Comparison of ENCODE assay signal across 8 mouse cellular contexts in the genomic region with DNA sequence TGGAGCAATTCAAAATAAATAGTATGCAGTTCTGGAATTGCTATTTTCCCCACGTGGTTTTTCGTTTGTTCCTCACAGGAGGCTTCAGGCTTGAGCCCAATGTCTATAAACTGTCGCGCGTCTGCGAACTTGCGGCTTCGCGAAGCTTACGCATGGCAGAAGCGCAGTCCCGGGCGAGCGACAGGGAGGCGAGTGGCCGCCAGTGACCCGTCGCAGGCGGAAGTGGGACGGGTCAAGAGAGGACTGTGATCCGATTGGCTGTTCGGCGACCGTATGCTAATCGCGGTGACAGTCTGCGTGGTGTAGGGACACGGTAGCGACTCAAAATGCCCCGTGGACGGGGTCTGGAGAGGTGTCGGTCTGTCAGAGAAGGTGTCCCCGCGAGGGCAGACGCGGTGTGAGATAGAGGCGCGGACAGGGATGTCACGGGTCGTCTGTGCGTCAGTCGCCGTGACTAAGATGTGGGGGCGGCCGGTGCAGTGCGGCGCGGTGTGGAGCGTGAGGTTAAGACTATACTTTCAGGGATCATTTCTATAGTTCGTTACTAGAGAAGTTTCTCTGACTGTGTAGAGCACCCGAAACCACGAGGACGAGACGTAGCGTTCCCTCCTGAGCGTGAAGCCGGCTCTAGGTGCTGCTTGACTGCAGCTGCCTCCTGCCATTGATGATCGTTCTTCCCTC. TPM values are rescaled to one million over a fixed set of nuclear protein-coding genes. Genes with fewer than 3 reads are reported as not detected.
DNase-seq lines count a peak whose midpoint lies in the region; ATAC-seq and TF ChIP-seq lines count a peak whose summit lies in the region.
"Not testable (repeated sequence)": the region's sequence is repeated elsewhere in the genome, so short reads cannot be mapped to it uniquely, and the experiment has no call there.

No protein-coding gene starts in this region.

- not testable (repeated sequence) for H3K27ac ChIP-seq in cortical plate, adult 2 months (ENCODE audit: insufficient read depth, low read length); hindbrain, embryonic 16.5 days (ENCODE audit: low read depth, low read length)
- H3K27ac ChIP-seq in gastrocnemius, adult 2 months = peak overlapping the region; percentile 88

- intact Hi-C loops in gastrocnemius, adult 2 months (cut with DNase I) = loop anchor here (5.0 kb wide), 1 partner anchor 35 kb away; no protein-coding TSS in a partner anchor

- TF ChIP-seq POLR2A in cortical plate, adult 2 months (IDR thresholded peaks at IDR 0.05; ENCODE audit: extremely low read depth, insufficient read depth, low read length) = not testable (repeated sequence)

- not testable (repeated sequence) for H3K36me3 ChIP-seq in hindbrain, embryonic 16.5 days (ENCODE audit: control insufficient read depth, insufficient read depth, low read length)

- WGBS in hindbrain, embryonic 16.5 days = under 1% methylated on average over 20 of the region's 58 CpGs

- not testable (repeated sequence) for H3K9me3 ChIP-seq in hindbrain, embryonic 16.5 days (ENCODE audit: control insufficient read depth, low read length)

- peak; percentile 99 for ATAC-seq in hindbrain, embryonic 16.5 days

- H3K4me2 ChIP-seq in hindbrain, embryonic 16.5 days (ENCODE audit: low read length) = peak overlapping the region; percentile 55

- H3K27me3 ChIP-seq in hindbrain, embryonic 16.5 days (replicated peaks; ENCODE audit: control insufficient read depth, insufficient read depth, low read length) = not testable (repeated sequence)

- peak overlapping the region; percentile 22 for H3K4me3 ChIP-seq in cortical plate, adult 2 months (ENCODE audit: insufficient read depth, low read length)
- peak overlapping the region; percentile 66 for H3K4me3 ChIP-seq in gastrocnemius, adult 2 months
- peak overlapping the region; percentile 37 for H3K4me3 ChIP-seq in hindbrain, embryonic 16.5 days (ENCODE audit: low read length)

- not testable (repeated sequence) for H3K4me1 ChIP-seq in cortical plate, adult 2 months (ENCODE audit: control insufficient read depth, insufficient read depth, low read length); hindbrain, embryonic 16.5 days (ENCODE audit: control insufficient read depth, insufficient read depth, low read depth, low read length)

- peak; percentile 63 for DNase-seq in R1 (ENCODE audit: low read depth, low spot score)
- peak; percentile 94 for DNase-seq in gastrocnemius, adult 2 months
- DNase-seq in left cerebral cortex, adult 18-20 months (ENCODE audit: low spot score in 2 of 2) = peak; percentile 70 to 77
- peak; percentile 88 to 94 for DNase-seq in lung, postnatal 4 days
- peak; percentile 59 for DNase-seq in retina, postnatal 7 days (ENCODE audit: low read depth, low spot score)
- DNase-seq in thymus, postnatal 4 days = peak; percentile 76

- not testable (repeated sequence) for TF ChIP-seq CTCF in cortical plate, adult 2 months (IDR thresholded peaks at IDR 0.05; ENCODE audit: extremely low read depth, insufficient read depth, low read length); gastrocnemius, adult 2 months (IDR thresholded peaks at IDR 0.05)

- H3K9ac ChIP-seq in hindbrain, embryonic 16.5 days (ENCODE audit: low read depth, low read length) = peak overlapping the region; percentile 56

RNA-seq across cellular contexts. Expression of a gene that starts 57.1 kb away (rescaled TPM):
- polyA plus RNA-seq in cortical plate, adult 2 months (2012; rRNA removed) = 0.26 and 0.48 TPM in 2 replicates
- not detected for total RNA-seq in gastrocnemius, adult 2 months (2021)
- polyA plus RNA-seq in hindbrain, embryonic 16.5 days (2015; fragmentation: Nextera tagmentation; extraction: Ambion mirVana) = 1.7 and 1.9 TPM in 2 replicates
- total RNA-seq in left cerebral cortex, adult 18-20 months (2021) = under 1 TPM; 0.14 to 0.30 TPM

RNA-seq across cellular contexts. Expression of a gene that starts 57.2 kb away (rescaled TPM):
- polyA plus RNA-seq in cortical plate, adult 2 months (2012; rRNA removed) = 3.0 and 3.3 TPM in 2 replicates
- total RNA-seq in gastrocnemius, adult 2 months (2021) = under 1 TPM; 0.26 to 0.45 TPM
- polyA plus RNA-seq in hindbrain, embryonic 16.5 days (2015; fragmentation: Nextera tagmentation; extraction: Ambion mirVana) = 3.8 and 5.1 TPM in 2 replicates
- 1 to 10 TPM; 3.1 to 4.2 TPM for total RNA-seq in left cerebral cortex, adult 18-20 months (2021)
